Mouse (Mus musculus) MEL (cell line): ENCODE measurements at regions not wholly inside any gene's neighbourhood (a gene's known extent, or its start where the extent isn't known, plus 50 kb on each side); places are given as distances from the start of the nearest gene placed in this dataset.

Experiments used
- DNase-seq: peaks from one replicate; pipeline ENCODE4 v3.0.0; 2011; ENCODE audit warnings: low read depth, low spot score
- H3K27ac ChIP-seq: 2 replicates; pipeline ENCODE4 v1.5.1; 2012; ENCODE audit warnings: low read depth, mild to moderate bottlenecking, control low read depth, low read length, moderate library complexity; ENCODE audit not compliant: control insufficient read depth
- H3K27me3 ChIP-seq, 2 experiments: fragments of 150-350 bp in 1 of 2; sonication (generic) in 1 of 2; 2 replicates each; pipeline ENCODE4 v1.6.1; 2012; ENCODE audit warnings: low read length in 2 of 2, mild to moderate bottlenecking in 2 of 2, improper control_type of control experiment in 1 of 2, moderate library complexity in 1 of 2; ENCODE audit not compliant: insufficient read depth in 2 of 2, control insufficient read depth in 1 of 2
- H3K36me3 ChIP-seq, 2 experiments: 2 replicates each; pipeline ENCODE4 v1.6.1; 2012 to 2014; ENCODE audit warnings: low read length in 2 of 2, improper control_type of control experiment in 1 of 2, inconsistent platforms in 1 of 2, mild to moderate bottlenecking in 1 of 2; ENCODE audit not compliant: insufficient read depth in 2 of 2, control insufficient read depth in 1 of 2
- H3K4me1 ChIP-seq, 2 experiments: fragments of 150-350 bp in 1 of 2; sonication (generic) in 1 of 2; 2 replicates each; pipeline ENCODE4 v1.6.1; 2012; ENCODE audit warnings: low read length in 2 of 2, improper control_type of control experiment in 1 of 2, mild to moderate bottlenecking in 1 of 2; ENCODE audit not compliant: insufficient read depth in 2 of 2, control insufficient read depth in 1 of 2
- H3K4me3 ChIP-seq, 2 experiments: fragments of 150-350 bp in 1 of 2; sonication (generic) in 1 of 2; 2 replicates each; pipeline ENCODE4 v1.5.1; 2012; ENCODE audit warnings: low read depth in 2 of 2, low read length in 2 of 2, mild to moderate bottlenecking in 2 of 2, moderate library complexity in 2 of 2, control low read depth in 1 of 2, improper control_type of control experiment in 1 of 2; ENCODE audit not compliant: control insufficient read depth in 1 of 2, insufficient read depth in 1 of 2
- H3K79me2 ChIP-seq: 2 replicates; pipeline ENCODE4 v1.6.1; 2012; ENCODE audit warnings: mild to moderate bottlenecking, low read length, moderate library complexity; ENCODE audit not compliant: control insufficient read depth, poor library complexity, insufficient read depth
- H3K9ac ChIP-seq: 2 replicates; pipeline ENCODE4 v1.6.1; 2012; ENCODE audit warnings: low read depth, mild to moderate bottlenecking, control low read depth, low read length, moderate library complexity; ENCODE audit not compliant: control insufficient read depth, poor library complexity, severe bottlenecking
- H3K9me3 ChIP-seq: fragments of 150-350 bp; sonication (generic); replicated peaks from 2 replicates; pipeline ENCODE4 v1.6.1; 2012; ENCODE audit warnings: mild to moderate bottlenecking, low read length, improper control_type of control experiment, moderate library complexity; ENCODE audit not compliant: insufficient read depth
- BHLHE40 ChIP-seq: IDR thresholded peaks from 2 replicates; pipeline ENCODE4 v1.6.1; 2012; ENCODE audit warnings: low read depth, mild to moderate bottlenecking, inconsistent platforms, low read length, improper control_type of control experiment, borderline replicate concordance
- CHD2 ChIP-seq: IDR thresholded peaks from 2 replicates; pipeline ENCODE4 v1.6.1; 2011; ENCODE audit warnings: low read length, improper control_type of control experiment
- E2F4 ChIP-seq: IDR thresholded peaks from 2 replicates; pipeline ENCODE4 v1.6.1; 2011; ENCODE audit warnings: low read depth, low read length, improper control_type of control experiment, borderline replicate concordance
- EP300 ChIP-seq, 2 experiments: IDR thresholded peaks; 2 replicates each; pipeline ENCODE4 v1.6.1; 2011; ENCODE audit warnings: improper control_type of control experiment in 2 of 2, low read length in 2 of 2, low read depth in 1 of 2, mild to moderate bottlenecking in 1 of 2
- ETS1 ChIP-seq: IDR thresholded peaks from 2 replicates; pipeline ENCODE4 v1.6.1; 2012; ENCODE audit warnings: low read depth, mild to moderate bottlenecking, inconsistent platforms, low read length, improper control_type of control experiment, moderate library complexity
- GABPA ChIP-seq: IDR thresholded peaks from 2 replicates; pipeline ENCODE4 v1.6.1; 2012; ENCODE audit warnings: low read depth, mild to moderate bottlenecking, inconsistent platforms, low read length, improper control_type of control experiment, moderate library complexity
- GATA1 ChIP-seq: IDR thresholded peaks from 2 replicates; pipeline ENCODE4 v1.6.1; 2011; ENCODE audit warnings: low read depth, low read length, improper control_type of control experiment
- HCFC1 ChIP-seq: IDR thresholded peaks from 2 replicates; pipeline ENCODE4 v1.6.1; 2012; ENCODE audit warnings: low read depth, mild to moderate bottlenecking, inconsistent platforms, low read length, improper control_type of control experiment, moderate library complexity
- JUND ChIP-seq: IDR thresholded peaks from 2 replicates; pipeline ENCODE4 v1.6.1; 2011; ENCODE audit warnings: low read depth, mild to moderate bottlenecking, improper control_type of control experiment, low read length
- MAFK ChIP-seq: IDR thresholded peaks from 2 replicates; pipeline ENCODE4 v1.6.1; 2011; ENCODE audit warnings: low read depth, mild to moderate bottlenecking, low read length, improper control_type of control experiment, borderline replicate concordance
- MAZ ChIP-seq: IDR thresholded peaks from 2 replicates; pipeline ENCODE4 v1.6.1; 2012; ENCODE audit warnings: low read depth, mild to moderate bottlenecking, inconsistent platforms, low read length, improper control_type of control experiment
- MYB ChIP-seq: IDR thresholded peaks from 2 replicates; pipeline ENCODE4 v1.6.1; 2011; ENCODE audit warnings: mild to moderate bottlenecking, low read depth, low read length, improper control_type of control experiment
- MYC ChIP-seq: IDR thresholded peaks from 2 replicates; pipeline ENCODE4 v1.6.1; 2011; ENCODE audit warnings: low read depth, mild to moderate bottlenecking, low read length, improper control_type of control experiment, moderate library complexity
- POLR2A ChIP-seq, 2 experiments: IDR thresholded peaks; 2 replicates each; pipeline ENCODE4 v1.6.1; 2011 to 2012; ENCODE audit warnings: low read length in 2 of 2, mild to moderate bottlenecking in 2 of 2, control low read depth in 1 of 2, improper control_type of control experiment in 1 of 2, low read depth in 1 of 2, moderate library complexity in 1 of 2; ENCODE audit not compliant: control insufficient read depth in 1 of 2, insufficient read depth in 1 of 2, poor library complexity in 1 of 2
- POLR2AphosphoS2 ChIP-seq: IDR thresholded peaks from 2 replicates; pipeline ENCODE4 v1.6.1; 2011; ENCODE audit warnings: low read length, improper control_type of control experiment
- POLR2AphosphoS5 ChIP-seq: IDR thresholded peaks from 2 replicates; pipeline ENCODE4 v1.6.1; 2012; ENCODE audit warnings: low read depth, borderline replicate concordance, mild to moderate bottlenecking, inconsistent platforms, low read length, moderate library complexity, mixed read lengths
- RAD21 ChIP-seq: IDR thresholded peaks from 2 replicates; pipeline ENCODE4 v1.6.1; 2011; ENCODE audit warnings: mild to moderate bottlenecking, low read depth, low read length, improper control_type of control experiment
- SIN3A ChIP-seq: IDR thresholded peaks from 2 replicates; pipeline ENCODE4 v1.6.1; 2012; ENCODE audit warnings: low read length, improper control_type of control experiment, inconsistent platforms
- TAL1 ChIP-seq: IDR thresholded peaks from 2 replicates; pipeline ENCODE4 v1.6.1; 2012; ENCODE audit warnings: mild to moderate bottlenecking, inconsistent platforms, low read length, moderate library complexity, mixed read lengths
- TCF12 ChIP-seq: IDR thresholded peaks from 2 replicates; pipeline ENCODE4 v1.6.1; 2014; ENCODE audit warnings: low read depth, mild to moderate bottlenecking, inconsistent platforms, low read length, improper control_type of control experiment, moderate library complexity
- ZC3H11A ChIP-seq: IDR thresholded peaks from 2 replicates; pipeline ENCODE4 v1.6.1; 2012; ENCODE audit warnings: low read depth, mild to moderate bottlenecking, inconsistent platforms, low read length, improper control_type of control experiment
- ZMIZ1 ChIP-seq: IDR thresholded peaks from 2 replicates; pipeline ENCODE4 v1.6.1; 2012; ENCODE audit warnings: low read depth, mild to moderate bottlenecking, inconsistent platforms, low read length, improper control_type of control experiment, moderate library complexity

- no peak overlapping the region for H3K27ac ChIP-seq
These were observed 121.0 kb upstream of the 1700016C15Rik start for GRCm38 (mm10) chr1:177608551-177609020.

GRCm38 (mm10) chr1:177609226-177609625 lies 120.4 kb upstream of the 1700016C15Rik start:
- no peak overlapping the region for H3K9ac ChIP-seq
- H3K27me3 ChIP-seq = no peaks in the 10 kb centered on the region; a peak in 1 of 4 replicates

More at GRCm38 (mm10) chr1:177608551-177609020, 121.0 kb upstream of the 1700016C15Rik start:
- Histone ChIP-seq H3K4me1 (no peaks in the 10 kb centered on the region), H3K79me2 (no peaks in the 10 kb centered on the region), H3K9me3 (no peaks in the 10 kb centered on the region), H3K27me3 (no peaks in the 10 kb centered on the region; a peak in 1 of 4 replicates), H3K36me3 (no peaks in the 10 kb centered on the region), H3K9ac (no peak overlapping the region), H3K4me3 (no peak overlapping the region)
- DNase-seq = no peak
- TF ChIP-seq TAL1 (no peak), BHLHE40 (no peak), HCFC1 (no peak), POLR2AphosphoS5 (no peak), RAD21 (no peak), SIN3A (no peak), GATA1 (no peak), MAZ (no peak), MYB (no peak), CHD2 (no peak), ZC3H11A (no peak), EP300 (IDR thresholded peaks at IDR 0.05; ENCODE audit: low read depth in 1 of 2, low read length in 2 of 2) (no peak), POLR2A (IDR thresholded peaks at IDR 0.05; ENCODE audit: control insufficient read depth in 1 of 2, insufficient read depth in 1 of 2, low read depth in 1 of 2, low read length in 2 of 2, poor library complexity in 1 of 2) (no peak), JUND (no peak), ETS1 (no peak), MYC (no peak), E2F4 (no peak)

More at GRCm38 (mm10) chr1:177609226-177609625, 120.4 kb upstream of the 1700016C15Rik start:
- no peaks in the 10 kb centered on the region for H3K79me2 ChIP-seq
- no peaks in the 10 kb centered on the region for H3K9me3 ChIP-seq
- H3K36me3 ChIP-seq = no peaks in the 10 kb centered on the region
- TF ChIP-seq GABPA (no peak), MAFK (no peak), ZC3H11A (no peak), E2F4 (no peak), MYC (no peak), TCF12 (no peak), POLR2AphosphoS5 (no peak), ZMIZ1 (no peak), JUND (no peak), GATA1 (no peak), CHD2 (no peak), HCFC1 (no peak), POLR2AphosphoS2 (no peak), BHLHE40 (no peak)
- H3K4me1 ChIP-seq = no peaks in the 10 kb centered on the region
- no peak overlapping the region for H3K4me3 ChIP-seq
- no peak overlapping the region for H3K27ac ChIP-seq
- DNase-seq = no peak
